Mouse (Mus musculus): ENCODE measurements at regions not wholly inside any gene's neighbourhood (a gene's known extent, or its start where the extent isn't known, plus 50 kb on each side); places are given as distances from the start of the nearest gene placed in this dataset.

GRCm38 (mm10) chr8:79540053-79540452 lies 99.4 kb upstream of the Otud4 start:
- H3K4me3 ChIP-seq (ENCODE audit: insufficient read depth, poor library complexity, severe bottlenecking): no peak overlapping the region
- TF ChIP-seq FOSL1 (IDR thresholded peaks at IDR 0.05; ENCODE audit: insufficient read depth, low read length, poor library complexity, severe bottlenecking) (no peak), CTCF (IDR thresholded peaks at IDR 0.05; ENCODE audit: control insufficient read depth, insufficient read depth, insufficient read length) (no peak), USF1 (IDR thresholded peaks at IDR 0.05; ENCODE audit: low read depth) (no peak), MYOD1 (IDR thresholded peaks at IDR 0.05; ENCODE audit: control insufficient read depth, insufficient read length, low read depth) (no peak), MAX (IDR thresholded peaks at IDR 0.05) (no peak), CEBPB (IDR thresholded peaks at IDR 0.05; ENCODE audit: low read depth) (no peak), MYOG (IDR thresholded peaks at IDR 0.05; ENCODE audit: control insufficient read depth, extremely low read depth, insufficient read length) (no peak)
- no peaks in the 10 kb centered on the region for H3K79me2 ChIP-seq (ENCODE audit: control insufficient read depth, insufficient read depth)
- H3K36me3 ChIP-seq (ENCODE audit: control insufficient read depth, insufficient read depth): no peaks in the 10 kb centered on the region
- H3ac ChIP-seq (ENCODE audit: control insufficient read depth, insufficient read length, low read depth): no peak overlapping the region
- no peaks in the 10 kb centered on the region for H3K79me3 ChIP-seq (ENCODE audit: low read depth)
- no peaks in the 10 kb centered on the region for H3K27me3 ChIP-seq (ENCODE audit: control insufficient read depth, insufficient read depth, insufficient read length)

- Histone ChIP-seq H3K79me3 (ENCODE audit: low read depth) (no peaks in the 10 kb centered on the region), H3K27me3 (ENCODE audit: control insufficient read depth, insufficient read depth, insufficient read length) (no peaks in the 10 kb centered on the region), H3K36me3 (ENCODE audit: control insufficient read depth, insufficient read depth) (no peaks in the 10 kb centered on the region), H3K4me3 (ENCODE audit: insufficient read depth, poor library complexity, severe bottlenecking) (no peak overlapping the region), H3K79me2 (ENCODE audit: control insufficient read depth, insufficient read depth) (no peaks in the 10 kb centered on the region), H3ac (ENCODE audit: control insufficient read depth, insufficient read length, low read depth) (no peak overlapping the region)
- TF ChIP-seq CEBPB (IDR thresholded peaks at IDR 0.05; ENCODE audit: low read depth) (no peak), MYOD1 (IDR thresholded peaks at IDR 0.05; ENCODE audit: control insufficient read depth, insufficient read length, low read depth) (peak; percentile 9)
Observed at GRCm38 (mm10) chr8:79534271-79534889, 105.0 kb upstream of the Otud4 start.

- Histone ChIP-seq H3K79me2 (ENCODE audit: control insufficient read depth, insufficient read depth) (no peaks in the 10 kb centered on the region), H3K36me3 (ENCODE audit: control insufficient read depth, insufficient read depth) (no peaks in the 10 kb centered on the region), H3K4me3 (ENCODE audit: insufficient read depth, poor library complexity, severe bottlenecking) (no peak overlapping the region), H3K27me3 (ENCODE audit: control insufficient read depth, insufficient read depth, insufficient read length) (no peaks in the 10 kb centered on the region), H3ac (ENCODE audit: control insufficient read depth, insufficient read length, low read depth) (no peak overlapping the region), H3K79me3 (ENCODE audit: low read depth) (no peaks in the 10 kb centered on the region)
- TF ChIP-seq MAX (IDR thresholded peaks at IDR 0.05): no peak
- TF ChIP-seq USF1 (IDR thresholded peaks at IDR 0.05; ENCODE audit: low read depth): no peak
- no peak for TF ChIP-seq MYOG (IDR thresholded peaks at IDR 0.05; ENCODE audit: control insufficient read depth, extremely low read depth, insufficient read length)
- TF ChIP-seq MYOD1 (IDR thresholded peaks at IDR 0.05; ENCODE audit: control insufficient read depth, insufficient read length, low read depth): no peak
- no peak for TF ChIP-seq CEBPB (IDR thresholded peaks at IDR 0.05; ENCODE audit: low read depth)
- TF ChIP-seq CTCF (IDR thresholded peaks at IDR 0.05; ENCODE audit: control insufficient read depth, insufficient read depth, insufficient read length): peak; percentile 39
- TF ChIP-seq FOSL1 (IDR thresholded peaks at IDR 0.05; ENCODE audit: insufficient read depth, low read length, poor library complexity, severe bottlenecking): no peak
Observed at GRCm38 (mm10) chr8:79529556-79529955, 109.9 kb upstream of the Otud4 start.

GRCm38 (mm10) chr8:79522040-79522439 lies 117.4 kb upstream of the Otud4 start:
- Histone ChIP-seq H3K36me3 (ENCODE audit: control insufficient read depth, insufficient read depth) (no peaks in the 10 kb centered on the region), H3K4me3 (ENCODE audit: insufficient read depth, poor library complexity, severe bottlenecking) (no peak overlapping the region), H3ac (ENCODE audit: control insufficient read depth, insufficient read length, low read depth) (no peak overlapping the region), H3K27me3 (ENCODE audit: control insufficient read depth, insufficient read depth, insufficient read length) (no peaks in the 10 kb centered on the region), H3K79me2 (ENCODE audit: control insufficient read depth, insufficient read depth) (no peaks in the 10 kb centered on the region), H3K79me3 (ENCODE audit: low read depth) (no peaks in the 10 kb centered on the region)
- no peak for TF ChIP-seq MAX (IDR thresholded peaks at IDR 0.05)
- TF ChIP-seq MYOG (IDR thresholded peaks at IDR 0.05; ENCODE audit: control insufficient read depth, extremely low read depth, insufficient read length): no peak
- TF ChIP-seq FOSL1 (IDR thresholded peaks at IDR 0.05; ENCODE audit: insufficient read depth, low read length, poor library complexity, severe bottlenecking): no peak
- no peak for TF ChIP-seq USF1 (IDR thresholded peaks at IDR 0.05; ENCODE audit: low read depth)
- TF ChIP-seq MYOD1 (IDR thresholded peaks at IDR 0.05; ENCODE audit: control insufficient read depth, insufficient read length, low read depth): no peak
- TF ChIP-seq CTCF (IDR thresholded peaks at IDR 0.05; ENCODE audit: control insufficient read depth, insufficient read depth, insufficient read length): no peak
- no peak for TF ChIP-seq CEBPB (IDR thresholded peaks at IDR 0.05; ENCODE audit: low read depth)

- Histone ChIP-seq H3ac (ENCODE audit: control insufficient read depth, insufficient read length, low read depth) (no peak overlapping the region), H3K36me3 (ENCODE audit: control insufficient read depth, insufficient read depth) (no peaks in the 10 kb centered on the region), H3K79me2 (ENCODE audit: control insufficient read depth, insufficient read depth) (no peaks in the 10 kb centered on the region)
Observed at GRCm38 (mm10) chr8:79518966-79519365, 119.6 kb upstream of the Smad1 start.

GRCm38 (mm10) chr8:79515282-79515783 lies 116.0 kb upstream of the Smad1 start:
- TF ChIP-seq MAX (IDR thresholded peaks at IDR 0.05): no peak
- TF ChIP-seq USF1 (IDR thresholded peaks at IDR 0.05; ENCODE audit: low read depth): no peak
- no peak for TF ChIP-seq CTCF (IDR thresholded peaks at IDR 0.05; ENCODE audit: control insufficient read depth, insufficient read depth, insufficient read length)
- no peak for TF ChIP-seq CEBPB (IDR thresholded peaks at IDR 0.05; ENCODE audit: low read depth)
- TF ChIP-seq MYOD1 (IDR thresholded peaks at IDR 0.05; ENCODE audit: control insufficient read depth, insufficient read length, low read depth): no peak
- no peak for TF ChIP-seq FOSL1 (IDR thresholded peaks at IDR 0.05; ENCODE audit: insufficient read depth, low read length, poor library complexity, severe bottlenecking)
- TF ChIP-seq MYOG (IDR thresholded peaks at IDR 0.05; ENCODE audit: control insufficient read depth, extremely low read depth, insufficient read length): no peak
- no peaks in the 10 kb centered on the region for H3K79me3 ChIP-seq (ENCODE audit: low read depth)
- H3K36me3 ChIP-seq (ENCODE audit: control insufficient read depth, insufficient read depth): no peaks in the 10 kb centered on the region
- H3ac ChIP-seq (ENCODE audit: control insufficient read depth, insufficient read length, low read depth): no peak overlapping the region
- no peak overlapping the region for H3K4me3 ChIP-seq (ENCODE audit: insufficient read depth, poor library complexity, severe bottlenecking)
- H3K27me3 ChIP-seq (ENCODE audit: control insufficient read depth, insufficient read depth, insufficient read length): no peaks in the 10 kb centered on the region
- no peaks in the 10 kb centered on the region for H3K79me2 ChIP-seq (ENCODE audit: control insufficient read depth, insufficient read depth)

More at GRCm38 (mm10) chr8:79518966-79519365, 119.6 kb upstream of the Smad1 start:
- Histone ChIP-seq H3K79me3 (ENCODE audit: low read depth) (no peaks in the 10 kb centered on the region), H3K27me3 (ENCODE audit: control insufficient read depth, insufficient read depth, insufficient read length) (no peaks in the 10 kb centered on the region), H3K4me3 (ENCODE audit: insufficient read depth, poor library complexity, severe bottlenecking) (no peak overlapping the region)
- TF ChIP-seq MYOG (IDR thresholded peaks at IDR 0.05; ENCODE audit: control insufficient read depth, extremely low read depth, insufficient read length): no peak
- TF ChIP-seq FOSL1 (IDR thresholded peaks at IDR 0.05; ENCODE audit: insufficient read depth, low read length, poor library complexity, severe bottlenecking): no peak
- TF ChIP-seq CEBPB (IDR thresholded peaks at IDR 0.05; ENCODE audit: low read depth): no peak
- TF ChIP-seq MYOD1 (IDR thresholded peaks at IDR 0.05; ENCODE audit: control insufficient read depth, insufficient read length, low read depth): no peak
- TF ChIP-seq USF1 (IDR thresholded peaks at IDR 0.05; ENCODE audit: low read depth): no peak
- no peak for TF ChIP-seq MAX (IDR thresholded peaks at IDR 0.05)
- no peak for TF ChIP-seq CTCF (IDR thresholded peaks at IDR 0.05; ENCODE audit: control insufficient read depth, insufficient read depth, insufficient read length)

Measured in C2C12 (cell line).